Mouse (Mus musculus): ENCODE results near the gene Rcn3.

Gene Rcn3

DNA sequence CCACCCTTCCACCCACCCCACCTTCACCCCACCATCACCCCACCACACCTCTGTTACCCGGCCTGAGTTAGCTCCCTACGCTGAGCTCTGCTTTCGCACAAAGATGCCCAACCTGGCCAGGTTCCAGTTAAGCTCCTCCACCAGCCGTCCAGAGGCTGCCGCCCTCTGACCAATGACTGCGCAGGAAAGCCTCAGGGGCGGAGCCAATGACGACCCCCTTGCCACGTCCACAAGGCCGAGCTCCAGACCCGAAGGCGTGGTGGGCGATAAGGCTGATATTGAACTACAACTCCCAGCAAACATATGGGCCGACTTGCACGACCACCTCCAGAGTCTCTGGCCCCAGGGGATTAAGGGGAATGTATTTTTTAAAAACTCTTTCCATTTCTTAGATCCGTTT is at the start of gene Rcn3:
Gene Rcn3, minus strand, starts transcription at position 174 of the 400 bp plus-strand sequence.
- 3% methylated on average over 16 of the region's 16 CpGs for WGBS

DNA sequence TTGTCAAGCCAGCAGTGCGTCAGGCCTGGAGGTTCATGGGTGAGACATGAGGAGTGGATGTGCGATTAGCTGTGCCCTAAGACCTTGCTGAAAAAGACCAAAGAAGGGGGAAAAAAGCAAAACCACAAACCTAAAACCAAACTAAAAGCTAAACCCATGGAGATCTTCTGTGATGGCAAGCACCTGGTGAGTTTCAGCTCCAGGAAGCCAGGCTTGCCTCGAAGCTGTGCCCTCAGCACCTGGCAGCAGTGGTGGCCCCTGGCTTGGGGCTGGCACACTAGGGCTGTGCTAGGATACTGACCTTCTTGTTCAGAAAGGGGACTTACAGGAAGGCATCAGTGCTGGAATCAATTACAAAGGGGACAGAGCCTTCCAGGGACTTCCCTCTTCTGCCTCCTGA is 49.3 kb upstream of the Rcn3 start:
- WGBS, result 90% methylated on average over 3 of the region's 3 CpGs

DNA sequence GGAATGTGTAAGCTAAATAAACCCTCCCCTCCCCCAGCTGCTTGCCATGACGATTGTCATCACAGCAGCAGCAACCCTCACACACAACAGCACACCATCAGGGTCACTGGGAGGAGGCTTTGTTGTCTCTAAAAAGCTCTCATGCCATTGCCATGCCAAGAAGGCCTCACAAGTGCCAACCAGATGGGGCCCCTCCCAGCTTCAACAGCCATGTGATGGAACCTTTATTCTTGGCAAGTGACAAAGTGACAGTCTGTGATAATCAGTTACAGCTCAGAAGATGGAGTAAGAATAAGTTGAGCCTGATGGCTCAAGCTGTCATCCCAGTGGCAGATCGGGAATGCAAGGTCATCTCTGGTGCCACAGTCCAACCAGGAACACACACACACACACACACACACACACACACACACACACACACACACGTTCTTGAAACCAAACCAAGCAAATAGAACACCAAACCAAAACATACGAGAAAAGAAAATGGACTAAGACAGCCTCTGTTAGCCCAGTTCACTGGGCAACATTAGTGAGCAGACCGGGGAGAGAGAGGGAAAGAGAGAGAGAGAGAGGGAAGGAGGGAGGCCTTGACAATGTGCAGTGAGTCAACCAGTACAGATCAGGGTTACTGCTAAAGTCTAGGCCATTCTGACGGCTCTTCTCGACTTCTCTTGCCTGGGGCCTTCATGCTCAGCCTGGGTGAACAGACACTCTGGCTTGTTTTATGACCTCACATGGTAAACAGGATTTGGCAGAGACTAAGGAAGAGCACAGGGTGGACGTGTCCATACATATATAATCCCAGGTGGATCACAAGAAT is 48.1 kb upstream of the Rcn3 start:
- 75% methylated on average over 8 of the region's 8 CpGs for WGBS

DNA sequence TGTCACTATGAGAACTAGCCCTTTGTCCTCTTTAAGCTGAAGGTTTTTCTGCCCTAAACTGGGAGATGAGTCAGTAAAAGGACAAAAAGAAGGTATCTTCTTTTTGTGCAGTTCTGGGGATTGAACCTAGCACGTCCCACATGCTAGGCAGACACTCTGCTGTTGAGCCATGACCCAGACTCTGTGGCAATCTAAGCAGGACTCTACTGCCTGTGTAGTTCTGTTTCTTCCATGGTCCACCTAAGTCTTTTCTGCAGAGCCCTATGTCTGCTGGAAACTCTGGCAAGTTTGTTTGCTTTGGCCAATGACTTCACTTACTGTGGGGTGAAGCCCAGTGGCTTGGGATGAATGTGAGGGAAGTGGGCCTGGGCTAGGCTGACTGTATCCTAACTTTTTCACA is 46.4 kb upstream of the Rcn3 start:
- 82% methylated on average over 1 of the region's 1 CpGs for WGBS

DNA sequence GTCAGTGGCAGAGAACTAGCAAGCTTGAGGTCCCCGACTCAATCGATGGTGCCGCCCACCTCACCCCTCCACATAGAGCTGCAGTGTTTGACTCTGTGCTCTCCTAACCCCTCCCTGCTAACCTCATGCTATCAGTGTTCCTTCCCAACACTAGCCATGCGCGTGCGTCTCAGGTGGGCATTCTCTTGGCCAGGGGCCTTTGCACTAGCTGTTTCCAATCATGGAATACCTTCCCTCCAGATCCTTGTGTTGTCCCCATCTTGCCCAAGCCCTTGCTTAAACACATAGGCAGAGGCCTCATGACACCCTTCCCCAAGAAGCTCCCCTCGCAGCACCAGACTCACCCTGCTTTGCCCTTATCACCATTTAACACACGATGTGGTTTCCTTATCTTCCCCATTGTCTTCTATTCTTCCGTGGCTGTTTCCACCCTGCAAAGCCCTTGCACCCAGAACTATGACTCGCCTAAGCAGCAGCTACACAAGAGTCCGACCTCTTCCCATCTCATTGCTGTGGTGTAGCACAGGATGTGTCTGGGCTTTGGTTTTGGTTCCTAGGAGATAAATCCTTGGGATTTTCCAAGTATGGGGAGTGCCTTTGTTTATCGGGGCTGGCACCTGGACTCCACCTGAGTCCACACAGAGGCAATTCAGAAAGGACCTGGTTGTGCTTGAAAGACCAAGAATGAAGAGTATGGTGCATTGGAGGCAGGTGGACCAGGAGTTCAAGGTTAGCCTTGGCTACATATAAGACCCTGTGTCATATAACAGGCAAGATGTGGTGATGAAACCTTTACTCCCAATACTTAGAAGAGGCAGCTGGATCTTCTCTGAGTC is 45.4 kb upstream of the Rcn3 start:
- WGBS, result 86% methylated on average over 12 of the region's 12 CpGs

DNA sequence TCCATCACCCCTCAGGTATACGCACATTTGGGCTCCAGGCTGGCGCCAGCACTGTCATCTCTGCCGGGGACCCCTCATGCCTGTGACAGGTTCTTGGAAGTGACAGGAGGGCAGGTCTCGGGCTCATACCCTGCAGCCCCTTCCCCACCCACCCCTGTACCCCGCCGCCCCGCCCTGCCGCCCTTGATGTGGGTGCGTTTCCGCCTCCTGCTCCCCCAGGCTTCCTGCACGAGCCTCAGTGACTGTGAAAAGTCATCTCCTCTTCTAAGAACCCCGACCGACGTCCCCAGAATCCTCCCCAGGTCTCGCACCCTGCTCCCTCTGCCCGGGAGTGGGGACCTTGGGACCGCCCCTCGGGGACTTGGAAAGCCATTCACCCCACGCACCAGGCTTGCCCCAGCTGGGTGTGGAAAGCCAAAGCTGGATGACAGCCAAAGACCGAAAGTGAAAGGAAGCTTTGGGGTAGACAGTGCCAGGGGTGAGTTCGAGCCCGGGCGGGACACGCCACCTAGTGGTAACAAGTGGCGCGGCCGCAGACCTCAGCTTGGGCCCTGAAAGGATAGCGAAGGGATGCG is 44.1 kb upstream of the Rcn3 start, which contains the start of the genes Gm45713 and Flt3l:
Gene Gm45713, minus strand, starts transcription at position 239 of the 575 bp plus-strand sequence.
Gene Flt3l, minus strand, starts transcription at position 440 of the 575 bp plus-strand sequence.
- 5% methylated on average over 29 of the region's 29 CpGs for WGBS

DNA sequence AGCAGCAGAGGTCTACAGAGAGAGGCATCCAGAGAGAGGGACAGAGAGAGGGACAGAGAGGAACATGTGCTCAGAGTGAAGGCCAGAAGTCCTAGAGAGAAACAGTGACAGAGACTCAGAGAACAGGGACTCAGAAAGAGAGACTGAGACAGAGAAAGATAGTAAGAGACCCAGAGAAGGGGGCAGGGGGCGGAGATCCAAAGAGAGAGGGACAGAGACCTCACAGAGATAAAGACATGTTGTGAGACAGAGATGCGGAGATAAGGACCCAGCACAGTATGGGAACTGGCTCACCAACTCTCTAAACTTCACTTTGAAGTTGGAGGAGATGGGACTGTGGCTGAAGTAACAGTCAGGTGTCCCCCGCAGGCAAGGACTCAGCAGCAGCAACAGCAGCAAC is 43.3 kb upstream of the Rcn3 start:
- WGBS, result 89% methylated on average over 3 of the region's 3 CpGs

DNA sequence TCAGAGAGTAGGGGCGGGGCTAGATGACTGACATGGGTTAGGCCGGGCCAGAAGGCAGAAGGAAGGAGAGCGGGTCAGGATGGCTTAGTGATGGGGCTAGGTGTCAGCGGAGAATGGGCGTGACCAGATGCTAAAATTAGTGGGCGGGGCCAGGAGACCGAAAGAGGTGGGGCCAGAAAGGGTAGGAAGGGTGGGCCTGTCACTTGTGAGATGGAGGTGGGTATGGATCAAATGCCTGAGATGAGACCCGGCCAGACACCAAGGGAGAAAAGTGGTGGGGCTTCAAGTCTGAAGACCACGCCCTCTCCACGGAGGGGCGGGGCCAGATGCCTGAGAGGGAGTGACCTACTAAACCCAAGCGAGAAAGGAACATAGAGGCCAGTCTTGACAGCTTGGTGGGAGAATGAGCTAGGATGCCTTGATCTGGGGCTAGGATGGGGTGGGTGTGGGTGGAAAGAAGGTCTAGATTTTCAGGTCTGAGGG is 42.6 kb upstream of the Rcn3 start:
- WGBS, result 32% methylated on average over 12 of the region's 12 CpGs

DNA sequence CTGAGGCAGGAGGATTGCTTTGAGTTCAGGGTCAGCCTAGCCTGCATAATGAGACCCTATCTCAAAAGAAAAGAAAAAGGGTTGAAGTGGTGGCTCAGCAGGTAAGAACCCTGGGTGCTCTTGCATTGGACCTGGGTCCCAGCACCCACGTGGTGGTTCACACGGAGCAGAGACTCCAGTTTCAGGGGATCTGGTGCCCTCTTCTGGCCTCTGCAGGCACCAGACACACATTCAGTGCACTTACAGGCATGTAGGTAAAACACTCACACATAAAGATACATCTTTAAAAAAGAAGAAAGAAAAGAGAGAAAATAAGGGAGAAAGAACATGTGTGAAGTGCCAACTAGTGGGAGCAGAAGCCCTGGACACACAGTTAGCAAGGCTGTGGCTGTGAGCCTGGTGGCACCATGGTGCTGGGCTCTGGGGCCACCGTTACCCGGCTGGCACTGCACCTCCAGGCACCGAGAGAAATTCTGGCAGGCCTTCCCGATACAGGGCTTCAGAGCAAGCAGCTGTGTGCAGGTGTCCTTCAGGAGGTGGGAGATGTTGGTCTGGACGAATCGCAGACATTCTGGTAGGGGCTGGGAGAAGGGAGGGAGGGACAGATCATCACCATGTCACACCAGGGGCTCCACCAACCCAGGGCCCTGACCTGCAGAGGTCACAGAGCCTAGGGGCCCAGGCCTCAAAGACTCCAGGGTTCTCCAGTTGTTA is 41.6 kb upstream of the Rcn3 start:
- WGBS, result 83% methylated on average over 8 of the region's 8 CpGs

DNA sequence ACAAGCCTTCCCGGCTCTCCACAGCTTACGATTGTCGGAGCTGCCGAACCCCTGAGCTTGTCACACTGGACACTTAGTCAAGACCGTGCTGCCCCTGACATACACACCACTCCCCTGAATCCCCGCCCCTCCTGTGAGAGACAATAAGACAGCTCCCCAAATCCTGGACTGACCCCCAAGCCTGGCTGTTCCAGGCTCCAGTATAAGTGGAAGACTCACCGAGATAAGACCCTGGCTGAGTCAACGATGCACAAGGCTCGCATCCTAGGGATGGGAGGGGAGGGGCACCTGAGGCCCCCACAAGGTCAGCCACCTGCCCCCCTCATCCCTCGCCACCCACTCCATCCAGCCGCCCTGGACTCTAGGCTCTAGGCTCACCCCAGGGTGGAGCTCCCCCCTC is 39.8 kb upstream of the Rcn3 start:
- 91% methylated on average over 11 of the region's 11 CpGs for WGBS

DNA sequence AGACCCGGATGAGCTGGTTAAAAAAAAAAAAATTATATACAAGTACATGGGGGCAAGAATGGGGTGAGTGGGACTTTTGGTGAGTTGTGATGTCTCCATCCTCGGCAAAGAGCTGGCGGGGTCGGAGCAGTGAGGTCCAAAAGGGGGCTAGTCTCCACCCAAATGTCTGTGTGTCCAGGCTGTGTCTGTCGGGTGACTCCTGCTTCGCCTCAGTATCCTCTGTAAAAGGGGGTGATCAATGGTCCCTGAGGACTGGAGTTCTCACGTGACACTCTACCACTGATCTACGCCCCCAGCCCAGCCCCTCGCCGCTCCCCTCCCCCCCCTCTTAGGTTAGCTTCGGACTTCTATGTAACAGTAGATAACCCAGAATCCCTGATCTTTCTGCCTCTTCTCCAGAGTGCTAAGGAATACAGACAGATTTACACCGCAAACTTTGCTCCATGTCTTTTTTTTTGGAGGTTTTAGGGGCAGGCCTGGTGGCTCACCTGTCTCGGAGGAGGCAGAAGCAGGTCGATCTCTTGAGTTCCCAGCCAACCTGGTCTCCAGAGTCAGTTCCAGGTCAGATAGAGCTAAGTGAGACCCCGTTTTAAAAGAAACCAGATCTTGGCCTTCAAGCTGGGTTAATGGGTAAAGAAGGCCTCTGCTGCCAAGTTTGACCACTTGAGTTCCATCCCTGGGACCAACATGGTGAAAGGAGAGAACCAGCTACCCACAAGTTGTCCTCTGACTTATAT is 37.9 kb upstream of the Rcn3 start:
- 70% methylated on average over 15 of the region's 15 CpGs for WGBS

DNA sequence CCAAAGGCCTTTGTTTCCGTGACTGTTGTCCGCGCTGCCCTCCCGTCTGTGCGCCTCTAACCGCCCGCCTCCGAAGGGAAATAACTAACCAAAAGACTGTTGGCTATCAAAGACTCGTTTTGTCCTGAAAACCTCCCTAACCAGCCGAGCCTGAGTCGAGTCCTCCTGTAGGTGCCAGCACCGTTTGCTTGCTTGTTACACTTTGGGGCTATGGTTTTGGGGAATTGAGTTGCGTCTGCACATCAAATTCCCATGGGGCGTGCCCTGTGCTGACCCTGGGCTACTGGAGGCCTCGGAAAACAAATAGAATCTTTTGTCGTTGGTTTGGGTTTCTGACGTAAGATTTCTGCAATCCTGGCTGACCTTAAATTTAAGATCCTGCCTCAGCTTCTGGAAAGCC is 37.3 kb upstream of the Rcn3 start:
- 1% methylated on average over 17 of the region's 17 CpGs for WGBS

DNA sequence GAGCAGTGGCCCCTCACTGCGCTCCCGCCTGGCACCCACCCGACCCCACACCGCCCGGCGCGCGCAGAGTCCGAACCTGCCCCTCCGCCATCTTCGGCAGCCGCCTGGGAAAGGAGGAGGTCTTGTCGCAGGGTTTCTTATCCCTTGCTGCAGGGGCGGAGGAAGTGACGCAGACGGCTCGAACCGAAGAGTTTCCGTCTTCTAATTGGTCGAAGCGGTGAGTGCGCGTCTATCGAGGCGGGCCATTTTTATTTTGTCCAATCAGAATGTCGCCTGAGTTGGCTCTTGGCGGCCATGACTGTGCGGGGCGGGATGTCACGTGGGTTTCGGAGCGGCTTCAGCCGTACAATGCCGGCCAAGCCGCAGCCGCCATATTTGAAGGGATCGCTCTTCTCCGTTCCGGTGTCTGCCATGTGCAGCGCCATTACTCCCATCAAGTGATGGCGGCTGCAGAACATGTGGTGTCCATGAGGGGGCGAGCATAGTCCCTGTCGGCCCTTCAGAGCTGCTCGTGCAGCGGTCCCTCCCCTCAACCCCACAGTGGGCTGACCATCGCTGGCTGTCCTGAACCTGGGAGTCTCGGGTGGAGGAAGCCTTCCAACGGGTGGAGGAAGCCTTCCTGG is 36.7 kb upstream of the Rcn3 start, which contains the start of gene Rpl13a:
Gene Rpl13a, minus strand, starts transcription at position 138 of the 623 bp plus-strand sequence.
- WGBS, result under 1% methylated on average over 48 of the region's 48 CpGs

DNA sequence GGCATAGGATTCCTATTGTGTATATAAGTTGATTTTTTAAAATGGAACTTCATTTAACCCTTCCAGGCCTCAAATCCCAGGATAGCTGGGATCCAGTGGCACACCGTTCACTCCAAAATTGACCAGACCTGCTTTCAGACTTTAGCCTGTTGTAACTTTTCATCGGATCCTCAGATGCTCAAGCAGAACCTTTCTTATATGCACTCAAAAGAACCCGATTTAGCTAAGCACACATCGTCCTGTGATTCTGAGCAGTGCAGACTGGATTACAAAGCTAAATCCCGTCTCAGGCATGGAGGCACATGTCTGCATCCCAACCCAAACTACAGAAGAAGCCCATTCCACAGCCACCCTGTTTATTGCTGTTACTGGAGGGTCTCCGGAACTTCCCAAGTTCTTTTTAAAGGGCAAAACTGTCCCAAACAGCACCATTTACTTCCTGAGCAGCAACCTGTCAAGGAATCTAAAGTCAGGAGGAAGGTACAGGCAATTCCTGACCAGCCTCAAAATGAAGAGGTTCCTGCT is 35.7 kb upstream of the Rcn3 start:
- under 1% methylated on average over 6 of the region's 6 CpGs for WGBS

DNA sequence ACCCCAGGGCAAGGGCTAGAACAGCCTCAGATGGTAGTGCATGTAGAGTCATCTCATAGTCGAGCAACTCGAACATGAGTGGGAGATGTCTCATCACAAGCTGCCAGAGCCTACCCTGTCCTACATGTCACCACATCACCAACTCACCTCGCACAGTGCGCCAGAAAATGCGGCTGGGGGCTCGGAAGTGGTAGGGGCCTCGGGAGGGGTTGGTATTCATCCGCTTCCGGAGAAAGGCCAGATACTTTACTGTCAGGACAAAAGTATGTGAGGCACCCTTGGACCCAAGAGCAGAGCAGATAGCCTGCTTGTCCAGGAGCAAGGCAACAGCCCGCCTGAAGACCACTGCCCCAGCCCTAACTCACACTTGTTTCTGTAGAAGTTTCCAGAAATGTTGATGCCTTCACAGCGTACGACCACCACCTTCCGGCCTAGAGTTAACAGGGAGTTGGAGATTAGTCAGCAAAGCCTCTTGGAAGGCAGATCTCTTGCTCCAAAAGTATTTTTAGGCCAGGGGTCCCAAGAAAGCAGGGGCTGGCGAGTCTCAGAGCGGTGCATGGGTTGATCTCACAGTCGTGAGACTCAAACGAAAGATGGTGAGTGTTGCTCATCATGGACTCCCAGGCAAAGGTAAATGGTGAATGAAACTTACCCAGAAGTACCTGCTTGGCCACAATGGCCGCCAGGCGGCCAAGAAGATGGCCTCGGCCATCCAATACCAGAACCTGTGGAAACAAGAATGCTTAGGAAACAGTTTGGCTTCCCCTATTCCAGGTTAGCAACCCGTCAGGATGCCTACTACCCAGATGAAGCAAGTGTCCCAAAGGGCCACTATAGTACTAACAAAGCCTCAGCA is 35.1 kb upstream of the Rcn3 start:
- 37% methylated on average over 21 of the region's 21 CpGs for WGBS

DNA sequence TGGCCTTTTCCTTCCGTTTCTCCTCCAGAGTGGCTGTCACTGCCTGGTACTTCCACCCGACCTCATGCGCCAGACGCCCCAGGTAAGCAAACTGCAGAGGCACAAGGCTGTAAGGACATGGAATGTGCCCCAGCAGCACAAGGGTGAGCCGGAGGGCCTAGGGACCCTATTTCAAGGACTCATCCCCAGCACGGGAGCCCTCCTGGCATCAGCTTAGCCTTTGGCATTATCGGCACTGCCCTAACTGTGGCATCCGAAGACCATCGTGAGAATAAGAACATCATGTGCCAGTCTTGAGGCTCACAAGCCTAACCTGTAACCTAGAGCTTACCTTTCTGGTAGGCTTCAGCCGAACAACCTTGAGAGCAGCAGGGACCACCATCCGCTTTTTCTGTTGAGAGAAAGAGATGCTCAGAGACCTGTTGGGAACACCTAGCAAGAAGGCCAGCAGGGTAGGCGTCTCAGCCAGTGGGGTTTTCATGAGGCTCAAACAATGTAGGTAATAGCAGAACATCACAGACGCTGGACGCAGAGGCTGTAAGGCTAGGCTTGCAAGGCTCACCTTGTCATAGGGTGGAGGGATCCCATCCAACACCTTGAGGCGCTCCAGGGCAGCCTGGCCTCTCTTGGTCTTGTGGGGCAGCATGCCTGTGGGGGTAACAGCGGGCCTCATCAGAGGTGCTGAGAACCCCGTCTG is 34.3 kb upstream of the Rcn3 start:
- WGBS, result 73% methylated on average over 17 of the region's 17 CpGs

DNA sequence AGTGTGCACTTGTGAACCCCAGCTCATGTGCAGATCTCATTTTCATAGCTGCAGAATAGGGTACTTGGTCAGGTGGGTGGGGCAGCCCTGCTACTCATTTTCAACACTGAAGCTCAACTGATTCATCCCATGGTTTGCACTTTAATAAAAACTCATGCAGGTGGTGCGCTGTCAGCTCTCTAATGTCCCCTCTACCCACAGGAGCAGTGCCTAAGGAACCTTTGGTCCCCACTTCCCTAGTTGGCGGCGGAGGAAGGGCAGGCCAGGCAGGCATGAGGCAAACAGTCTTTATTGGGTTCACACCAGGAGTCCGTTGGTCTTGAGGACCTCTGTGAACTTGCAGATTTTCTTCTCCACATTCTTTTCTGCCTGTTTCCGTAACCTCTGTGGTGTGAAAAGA is 33.6 kb upstream of the Rcn3 start:
- WGBS, result 52% methylated on average over 5 of the region's 5 CpGs

DNA sequence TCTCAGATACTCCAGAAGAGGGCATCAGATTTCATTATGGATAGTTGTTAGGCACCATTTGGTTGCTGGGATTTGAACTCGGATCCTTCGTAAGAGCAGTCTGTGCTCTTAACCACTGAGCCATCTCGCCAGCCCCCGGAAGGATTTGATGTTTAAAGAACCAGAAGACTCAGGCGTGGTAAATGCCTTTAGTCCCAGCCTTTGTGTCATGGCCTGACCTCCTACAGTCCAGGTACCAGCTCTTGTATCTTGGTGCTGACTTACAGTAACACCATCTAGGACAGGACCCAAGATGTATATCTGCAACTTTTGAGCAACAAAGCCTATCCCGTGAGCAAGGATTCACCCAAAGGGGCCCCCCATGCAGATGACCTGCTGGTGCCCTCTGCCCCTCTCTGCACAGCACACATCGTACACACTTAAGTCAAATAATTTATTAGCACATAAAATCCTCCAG is 33.2 kb upstream of the Rcn3 start:
- WGBS, result 32% methylated on average over 7 of the region's 7 CpGs

All from cerebral cortex, adult 2 months (tissue).